Mouse (Mus musculus): Measurements from ENCODE around the gene Serpina3g. TPM values are rescaled to one million over a fixed set of nuclear protein-coding genes. Genes with fewer than 3 reads are reported as not detected.
"Not testable (repeated sequence)": the region's sequence is repeated elsewhere in the genome, so short reads cannot be mapped to it uniquely, and the experiment has no call there.

The Serpina3g gene
- total RNA-seq (2021) = under 1 TPM in 1 of 2 experiments, not detected in 1; 0.28 TPM
- long read RNA-seq, experiment 1 = 0 reads
- long read RNA-seq, experiment 2 = 0 reads

DNA sequence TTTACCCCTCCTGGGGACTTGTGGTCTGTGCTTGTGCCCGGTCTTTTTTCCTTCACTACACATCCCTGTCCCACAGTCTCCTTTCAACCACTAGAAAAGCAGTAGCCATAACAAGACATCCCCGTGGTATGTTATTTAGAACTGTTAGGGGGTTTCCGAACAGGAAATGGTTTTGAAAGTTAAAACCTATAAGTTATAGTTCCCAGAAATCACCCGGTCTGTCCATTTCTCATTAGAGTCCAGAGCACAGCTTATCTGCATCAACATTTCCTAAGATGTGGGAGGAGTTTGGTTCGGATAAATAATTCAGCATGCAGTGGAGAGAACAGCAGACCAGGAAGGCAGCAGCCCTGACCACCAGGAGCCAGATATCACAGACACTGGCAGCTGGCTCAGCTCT, at the start of gene Serpina3g:
Serpina3g (plus strand) TSS at position 331 of the 400 bp plus-strand sequence.
- no peak within 1 kb of the TSS for H3K27ac ChIP-seq
- intact Hi-C loops (cut with DNase I) = no loop called here
- no peak within 1 kb of the TSS for H3K4me3 ChIP-seq
- TF ChIP-seq CTCF (IDR thresholded peaks at IDR 0.05) = no peak
- no peak for DNase-seq

DNA sequence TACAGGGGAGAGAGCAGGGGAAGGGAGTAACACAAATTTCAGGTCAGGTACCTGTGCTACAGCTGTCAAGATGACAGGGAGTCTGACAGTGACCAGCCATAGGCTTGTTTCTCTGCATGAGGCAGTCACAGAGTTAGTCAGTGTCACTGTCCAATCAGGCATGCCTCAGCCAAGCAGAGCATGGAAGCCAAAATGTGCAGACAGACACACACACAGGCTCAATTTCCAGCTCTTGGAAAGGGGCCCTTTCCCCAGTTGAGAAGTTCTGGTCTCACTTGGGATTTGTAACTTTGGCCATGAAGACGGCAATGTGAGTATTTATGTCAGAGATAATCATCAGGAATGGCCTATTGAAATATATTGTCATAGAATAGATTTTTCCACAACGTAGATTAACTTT, 46.8 kb upstream of the Serpina3g start:
- DNase-seq = peak; percentile 15
- TF ChIP-seq CTCF (IDR thresholded peaks at IDR 0.05) = no peak
- no peak overlapping the region for H3K27ac ChIP-seq
- intact Hi-C loops (cut with DNase I) = no loop called here
- H3K4me3 ChIP-seq = no peak overlapping the region

DNA sequence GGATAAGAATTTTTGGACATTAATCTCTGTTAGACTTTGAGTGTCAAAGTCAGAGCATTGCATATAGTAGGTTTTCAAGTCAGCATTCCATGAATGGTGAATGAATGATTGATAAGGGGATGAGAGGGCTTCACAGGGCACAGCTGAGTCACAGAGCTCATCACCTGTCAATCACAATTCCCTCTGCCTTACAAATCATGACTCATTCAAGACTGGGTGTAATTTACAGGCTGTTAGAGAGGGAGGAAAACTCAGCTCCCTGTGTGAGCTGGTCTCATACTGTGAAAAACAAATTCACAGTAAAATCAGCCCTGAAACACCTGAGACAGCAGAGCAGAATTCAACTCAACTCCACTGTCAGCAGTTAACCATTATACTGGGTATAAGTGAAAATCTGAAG, 45.2 kb upstream of the Serpina3g start:
- intact Hi-C loops (cut with DNase I) = no loop called here

DNA sequence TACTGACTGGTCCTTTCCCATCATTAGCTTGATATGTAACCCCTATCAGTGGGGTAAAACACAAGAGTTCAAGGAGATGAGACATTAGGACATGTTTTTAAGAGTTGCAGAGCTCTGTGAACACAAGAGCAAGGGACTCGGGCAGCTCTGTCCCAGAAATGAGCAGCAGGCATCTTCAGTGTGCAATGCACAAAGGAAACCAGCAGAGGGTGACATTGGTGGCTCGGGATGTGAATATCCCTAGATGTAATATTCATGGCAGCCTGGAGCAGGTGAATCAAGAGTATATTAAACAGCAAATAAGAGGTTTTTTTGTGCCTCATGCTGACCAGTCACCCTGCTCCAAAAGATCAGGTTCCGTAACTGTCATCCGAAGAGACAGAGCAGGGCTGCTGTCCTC, 26.9 kb upstream of the Serpina3g start:
- no peak overlapping the region for H3K4me3 ChIP-seq
- no peak for DNase-seq
- H3K27ac ChIP-seq = no peak overlapping the region
- peak; percentile 3; the same call in 1 of the 2 replicates for TF ChIP-seq CTCF (IDR thresholded peaks at IDR 0.05)
- intact Hi-C loops (cut with DNase I) = no loop called here

More for the DNA sequence above, 45.2 kb upstream of the Serpina3g start:
- Histone ChIP-seq H3K4me3 (no peak overlapping the region), H3K27ac (no peak overlapping the region)
- no peak for TF ChIP-seq CTCF (IDR thresholded peaks at IDR 0.05)
- DNase-seq = no peak

DNA sequence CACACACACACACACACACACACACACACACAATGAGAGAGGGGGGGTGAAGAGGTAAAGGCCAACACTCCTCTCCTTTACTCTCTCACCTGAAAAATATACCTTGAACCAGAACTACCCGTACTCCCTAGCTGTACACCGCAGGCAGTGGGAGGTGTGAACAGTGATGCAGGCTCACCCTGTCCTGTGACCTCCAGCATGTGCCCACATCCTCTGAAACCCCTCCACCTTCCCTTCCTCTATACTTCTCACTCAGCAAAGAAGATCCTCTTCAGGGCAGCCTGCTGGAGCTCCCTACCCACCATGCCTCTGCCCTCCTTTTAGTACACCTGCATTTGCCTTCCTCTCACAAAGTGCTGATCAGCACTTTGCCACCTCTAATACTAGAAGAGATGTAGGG, 26.2 kb upstream of the Serpina3g start:
- no peak overlapping the region for H3K27ac ChIP-seq
- H3K4me3 ChIP-seq = no peak overlapping the region
- intact Hi-C loops (cut with DNase I) = no loop called here
- no peak for TF ChIP-seq CTCF (IDR thresholded peaks at IDR 0.05)
- no peak for DNase-seq

DNA sequence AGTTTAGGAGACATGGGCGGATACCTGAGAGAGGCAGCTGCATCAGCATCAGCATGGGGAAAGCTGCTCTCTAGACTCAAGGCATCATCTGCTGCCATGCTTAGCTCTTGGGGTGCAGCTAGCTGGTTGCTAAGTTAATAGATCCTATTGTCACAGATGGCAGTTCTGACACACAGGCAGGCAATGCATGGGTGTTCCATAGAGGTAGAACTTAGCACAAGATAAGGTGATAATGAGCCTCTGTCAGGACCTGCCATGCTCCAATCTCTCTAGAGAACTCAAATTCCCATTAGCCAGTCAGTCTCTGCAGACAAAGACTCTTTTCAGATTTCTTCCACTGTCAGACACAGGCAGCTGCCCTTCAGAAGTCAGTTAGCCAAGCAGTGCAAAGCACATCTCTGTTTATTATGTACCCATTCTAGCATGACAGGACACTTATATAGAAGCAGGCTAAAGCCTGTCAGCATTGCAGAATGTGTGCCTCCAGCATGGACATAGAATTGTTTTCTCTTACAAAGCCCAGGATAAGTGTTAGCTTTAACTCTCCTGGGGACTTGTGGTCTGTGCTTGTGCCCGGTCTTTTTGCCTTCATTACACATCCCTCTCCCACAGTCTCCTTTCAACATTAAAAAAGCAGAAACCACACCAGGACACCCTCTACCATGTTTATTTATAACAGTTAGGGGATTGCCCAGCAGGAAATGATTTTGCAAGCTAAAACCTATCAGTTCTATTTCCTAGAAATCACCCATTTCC, 22.2 kb upstream of the Serpina3g start:
- Histone ChIP-seq H3K27ac (no peak overlapping the region), H3K4me3 (no peak overlapping the region)
- no peak for DNase-seq
- TF ChIP-seq CTCF (IDR thresholded peaks at IDR 0.05) = no peak
- intact Hi-C loops (cut with DNase I) = no loop called here

DNA sequence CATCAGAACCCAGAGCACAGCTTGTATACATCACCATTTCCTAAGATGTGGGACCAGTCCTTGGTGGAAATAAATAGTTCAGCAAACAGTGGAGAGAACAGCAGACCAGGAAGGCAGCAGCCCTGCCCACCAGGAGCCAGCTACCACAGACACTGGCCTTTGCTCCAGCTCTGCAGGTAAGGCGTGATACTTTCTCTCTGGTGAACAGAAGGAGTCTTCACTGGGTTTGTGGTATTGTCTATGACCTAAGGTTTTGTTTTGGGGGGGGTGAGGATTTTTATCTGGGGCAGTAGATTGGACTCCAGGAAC, 21.6 kb upstream of the Serpina3g start, which contains the start of gene Serpina3f:
Serpina3f (plus strand) TSS at position 100 of the 309 bp plus-strand sequence.
- no peak within 1 kb of the TSS for H3K4me3 ChIP-seq
- DNase-seq = no peak
- no peak within 1 kb of the TSS for H3K27ac ChIP-seq
- no peak for TF ChIP-seq CTCF (IDR thresholded peaks at IDR 0.05)
- intact Hi-C loops (cut with DNase I) = no loop called here

DNA sequence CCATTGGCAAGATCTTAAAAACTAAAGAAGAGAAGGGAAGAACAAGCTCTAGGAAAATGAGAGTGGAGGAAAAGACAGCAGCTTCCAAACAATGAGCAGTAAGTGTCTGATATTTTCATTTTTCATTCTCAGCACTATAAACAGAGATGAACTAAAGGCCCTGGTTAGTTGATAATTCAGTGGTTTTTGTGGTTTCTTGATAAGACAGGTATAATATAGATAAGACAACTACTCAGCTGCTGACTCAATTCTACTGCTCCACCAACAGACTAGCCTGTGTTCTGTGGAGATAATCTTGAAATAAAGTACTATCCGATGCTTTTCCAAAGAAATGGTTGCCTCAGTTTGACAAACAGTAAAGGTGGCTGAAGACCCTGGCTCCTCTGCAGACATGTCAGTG, 20.8 kb upstream of the Serpina3g start:
- no peak for TF ChIP-seq CTCF (IDR thresholded peaks at IDR 0.05)
- DNase-seq = no peak
- H3K27ac ChIP-seq = no peak overlapping the region
- H3K4me3 ChIP-seq = no peak overlapping the region
- intact Hi-C loops (cut with DNase I) = no loop called here

DNA sequence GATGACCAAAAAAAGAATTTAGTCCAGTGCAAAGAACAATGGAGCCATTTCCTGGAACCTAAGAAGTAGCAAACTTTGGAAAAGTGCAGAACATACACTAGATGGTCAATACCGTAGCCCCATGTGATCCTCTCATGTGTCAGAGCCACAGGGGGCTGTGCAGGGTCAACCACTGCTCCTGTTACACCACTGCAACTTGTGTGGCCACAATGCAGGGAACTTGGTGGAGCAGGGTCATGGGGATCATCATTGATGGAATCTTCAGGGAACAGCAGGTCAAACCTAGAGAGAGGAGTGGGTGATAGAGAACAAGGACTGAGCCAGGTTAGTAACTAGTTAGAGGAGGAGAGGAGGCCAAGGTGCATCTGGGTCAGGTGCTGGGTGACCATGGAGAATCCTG, 14.4 kb upstream of the Serpina3g start:
- Histone ChIP-seq H3K27ac (no peak overlapping the region), H3K4me3 (no peak overlapping the region)
- no peak for TF ChIP-seq CTCF (IDR thresholded peaks at IDR 0.05)
- no peak for DNase-seq
- intact Hi-C loops (cut with DNase I) = loop anchor here (1.0 kb wide), 1 partner anchor 22 kb away; no protein-coding TSS in a partner anchor

DNA sequence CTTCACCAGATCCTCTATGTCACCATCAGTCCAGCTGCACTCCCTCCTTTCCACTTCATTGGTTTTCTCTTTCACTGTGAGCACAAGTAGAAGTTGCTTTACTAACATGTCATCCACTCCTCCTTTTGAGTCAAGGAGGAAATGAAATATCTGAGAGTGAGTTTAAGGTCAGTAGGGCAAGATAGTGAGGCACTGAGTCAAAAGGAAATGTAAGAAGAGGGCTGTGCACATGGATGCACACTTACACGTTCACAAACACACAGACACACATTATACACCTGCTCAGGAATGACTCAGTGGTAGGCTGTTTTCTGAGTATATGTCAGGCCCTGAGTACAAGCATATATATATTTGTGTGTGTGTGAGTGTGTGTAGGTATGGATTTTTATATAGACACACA, 12.4 kb upstream of the Serpina3g start:
- Histone ChIP-seq H3K4me3 (no peak overlapping the region), H3K27ac (no peak overlapping the region)
- no peak for DNase-seq
- TF ChIP-seq CTCF (IDR thresholded peaks at IDR 0.05) = no peak
- intact Hi-C loops (cut with DNase I) = no loop called here

DNA sequence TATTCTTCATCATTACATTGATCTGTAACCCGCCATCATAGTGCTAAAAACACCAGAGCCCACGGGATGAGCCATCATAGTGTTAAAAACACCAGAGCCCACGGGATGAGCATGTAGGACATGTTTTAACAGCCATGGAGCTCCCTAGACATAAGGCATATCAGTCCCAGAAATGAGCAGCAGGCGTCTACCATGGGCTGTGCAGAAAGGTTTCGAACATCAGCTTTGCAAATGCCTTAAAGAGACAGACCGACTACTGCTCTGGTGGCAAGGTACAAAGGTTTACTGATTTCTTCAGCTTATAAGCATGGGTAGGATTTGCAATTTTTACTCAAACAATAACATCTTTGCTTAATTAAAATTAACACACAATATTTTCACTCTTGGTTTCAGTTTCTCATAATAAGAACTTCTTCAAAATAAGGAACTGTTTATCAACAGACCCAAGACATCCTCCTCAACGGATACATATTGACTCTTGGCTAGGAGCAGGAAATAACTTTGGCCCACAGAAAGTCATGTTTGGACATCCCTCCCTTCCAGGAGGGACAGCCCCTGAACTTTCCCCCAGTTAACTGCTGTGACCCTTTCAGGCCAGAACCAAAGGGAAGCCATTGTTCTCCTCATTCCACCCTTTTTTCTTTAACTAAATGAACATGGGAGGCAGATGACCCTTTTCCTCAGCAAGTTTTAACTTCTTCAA, 11.3 kb upstream of the Serpina3g start:
- intact Hi-C loops (cut with DNase I) = no loop called here
- Histone ChIP-seq H3K4me3 (no peak overlapping the region), H3K27ac (no peak overlapping the region)
- DNase-seq = no peak
- no peak for TF ChIP-seq CTCF (IDR thresholded peaks at IDR 0.05)

DNA sequence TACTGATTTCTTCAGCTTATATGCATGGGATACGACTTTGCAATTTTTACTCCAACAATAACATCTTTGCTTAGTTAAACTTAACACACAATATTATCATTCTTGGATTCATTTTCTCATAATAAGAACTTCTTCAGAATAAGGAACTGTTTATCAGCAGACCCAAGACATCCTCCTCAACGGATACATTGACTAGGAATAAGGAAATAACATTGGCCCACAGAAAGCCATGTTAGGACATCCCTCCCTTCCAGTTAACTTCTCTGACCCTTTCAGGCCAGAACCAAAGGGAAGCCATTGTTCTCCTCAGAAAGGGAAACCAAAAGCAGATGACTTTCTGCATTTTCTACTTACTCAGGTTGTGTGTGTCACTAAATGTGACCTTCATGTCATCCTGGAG, 5.3 kb upstream of the Serpina3g start:
- TF ChIP-seq CTCF (IDR thresholded peaks at IDR 0.05) = no peak
- no peak for DNase-seq
- H3K27ac ChIP-seq = no peak overlapping the region
- no peak overlapping the region for H3K4me3 ChIP-seq
- intact Hi-C loops (cut with DNase I) = no loop called here

DNA sequence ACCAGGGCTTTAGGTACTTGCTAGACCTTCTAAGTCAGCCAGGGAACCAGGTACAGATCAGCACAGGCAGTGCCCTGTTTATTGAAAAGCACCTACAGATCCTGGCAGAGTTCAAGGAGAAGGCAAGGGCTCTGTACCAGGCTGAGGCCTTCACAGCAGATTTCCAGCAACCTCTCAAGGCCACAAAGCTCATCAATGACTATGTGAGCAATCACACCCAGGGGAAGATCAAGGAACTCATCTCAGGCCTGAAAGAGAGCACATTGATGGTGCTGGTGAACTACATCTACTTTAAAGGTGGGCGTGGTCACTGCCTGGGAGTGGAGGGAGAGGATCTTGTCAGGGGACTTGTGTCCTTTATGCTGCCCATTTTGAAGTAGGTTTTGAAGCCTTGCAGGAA, 2.0 kb downstream of the Serpina3g start:
- H3K27ac ChIP-seq; H3K4me3 ChIP-seq; intact Hi-C loops (cut with DNase I); DNase-seq: not testable (repeated sequence)
